Mouse (Mus musculus) frontal cortex, postnatal 14 days (tissue): Measurements from ENCODE around the gene Mia3.
"Not testable (repeated sequence)": the region's sequence is repeated elsewhere in the genome, so short reads cannot be mapped to it uniquely, and the experiment has no call there.

Experiments used
- DNase-seq, 2 experiments: peaks; one replicate each; pipeline ENCODE4 v3.0.0; 2022; ENCODE audit warnings: low spot score in 2 of 2

Mia3 gene

DNA sequence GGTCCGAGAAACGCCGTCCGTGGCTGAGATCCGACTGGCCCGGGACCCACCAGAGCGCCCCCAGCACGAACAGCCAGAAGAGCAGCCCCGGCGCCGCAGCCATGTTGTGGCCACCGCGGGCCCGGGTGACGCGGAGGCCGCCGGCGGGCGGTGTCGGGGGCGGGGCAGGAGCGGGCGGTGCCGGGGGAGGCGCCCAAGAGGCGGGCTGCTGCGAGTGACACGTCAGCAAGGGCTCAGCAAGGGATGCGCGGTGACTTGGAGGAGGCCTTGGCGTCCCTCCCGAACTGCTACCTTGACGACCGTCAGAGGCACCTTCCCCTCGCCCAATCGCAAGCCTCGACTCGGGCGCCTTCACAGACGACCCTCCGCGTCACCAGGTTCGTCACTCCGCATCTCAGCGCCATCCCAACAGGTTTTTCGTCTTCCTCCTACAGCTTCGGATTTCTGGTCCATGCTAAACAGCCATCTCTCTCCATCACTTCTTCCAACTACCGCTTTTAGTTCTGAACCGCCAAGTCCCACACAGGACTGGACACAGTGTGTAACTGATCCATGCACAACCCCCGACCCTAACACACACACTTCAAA lies at the start of gene Mia3:
Gene Mia3 (minus strand): TSS at position 127 of the 588 bp plus-strand sequence.
- peak; percentile 93 to 96 for DNase-seq

DNA sequence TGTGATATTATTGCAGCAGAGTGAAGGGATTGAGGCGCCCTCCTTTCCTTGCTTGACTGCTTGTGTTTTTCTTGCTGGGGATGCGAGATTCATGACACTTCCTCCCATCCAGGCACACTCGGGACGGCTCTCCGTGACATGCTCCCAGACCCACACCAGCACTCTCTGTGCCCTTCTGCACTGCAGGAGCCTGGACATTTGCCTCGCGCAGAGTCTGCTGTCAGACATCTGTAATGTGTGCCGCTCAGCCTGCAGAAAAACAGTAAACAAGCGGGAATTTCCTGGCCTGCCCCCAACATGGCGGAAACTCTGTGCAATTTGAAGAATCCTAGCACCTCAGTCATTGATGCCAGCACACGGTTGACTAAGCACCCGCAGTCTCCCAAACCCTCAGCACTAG lies 48.5 kb upstream of the Mia3 start, which contains the start of gene Hhipl2:
Gene Hhipl2 (plus strand): TSS at position 343 of the 400 bp plus-strand sequence.
- DNase-seq: no peak

DNA sequence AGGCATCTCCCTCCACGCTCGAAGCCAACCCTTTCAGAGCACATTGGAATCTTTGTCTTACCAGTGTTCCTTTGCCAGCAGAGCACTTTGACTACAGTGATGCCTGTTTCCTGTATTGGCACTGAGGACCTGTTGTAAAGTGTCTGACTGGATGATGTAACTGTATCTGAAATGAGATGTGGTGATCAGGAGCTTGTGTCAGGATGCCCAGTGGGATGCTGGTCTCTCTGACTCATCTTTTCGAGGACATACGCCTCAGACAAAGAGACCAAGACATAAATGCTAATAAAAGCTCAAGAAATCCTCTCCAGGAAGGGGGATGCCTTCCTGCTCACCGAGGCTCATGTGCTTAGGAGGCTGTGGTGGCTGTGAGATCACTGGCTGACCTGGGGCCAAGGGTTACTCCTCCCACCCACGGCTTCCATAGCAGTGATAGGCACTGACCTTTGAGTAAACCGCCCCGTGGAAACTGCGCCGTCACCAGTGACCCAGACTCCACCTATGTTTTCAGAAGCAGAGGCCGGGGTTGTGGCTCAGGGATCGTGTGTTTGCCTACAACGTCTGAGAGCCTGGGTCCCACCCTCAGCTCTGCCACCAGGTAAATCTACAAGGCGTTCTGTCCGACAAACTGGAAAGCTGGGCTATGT lies 44.9 kb upstream of the Mia3 start:
- DNase-seq: no peak

DNA sequence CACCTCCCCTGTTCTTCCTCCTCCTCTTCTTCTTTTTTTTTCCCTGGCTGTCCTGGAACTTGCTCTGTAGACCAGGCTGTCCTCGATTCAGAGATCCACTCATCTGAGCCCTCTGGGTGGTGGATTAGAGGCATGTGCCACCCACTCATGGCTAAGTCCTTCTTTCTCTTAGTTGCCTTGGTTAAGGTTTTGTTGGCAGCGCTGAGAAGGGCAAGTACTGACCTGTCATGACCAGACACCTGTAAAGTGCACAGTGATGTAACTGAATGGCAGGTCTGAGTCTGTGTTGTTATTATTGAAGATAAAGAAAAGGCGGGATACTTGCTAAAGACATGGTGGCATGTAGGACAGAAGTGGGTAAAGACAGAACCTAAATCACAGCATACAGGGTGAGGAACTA lies 34.0 kb upstream of the Mia3 start:
- no peak for DNase-seq

DNA sequence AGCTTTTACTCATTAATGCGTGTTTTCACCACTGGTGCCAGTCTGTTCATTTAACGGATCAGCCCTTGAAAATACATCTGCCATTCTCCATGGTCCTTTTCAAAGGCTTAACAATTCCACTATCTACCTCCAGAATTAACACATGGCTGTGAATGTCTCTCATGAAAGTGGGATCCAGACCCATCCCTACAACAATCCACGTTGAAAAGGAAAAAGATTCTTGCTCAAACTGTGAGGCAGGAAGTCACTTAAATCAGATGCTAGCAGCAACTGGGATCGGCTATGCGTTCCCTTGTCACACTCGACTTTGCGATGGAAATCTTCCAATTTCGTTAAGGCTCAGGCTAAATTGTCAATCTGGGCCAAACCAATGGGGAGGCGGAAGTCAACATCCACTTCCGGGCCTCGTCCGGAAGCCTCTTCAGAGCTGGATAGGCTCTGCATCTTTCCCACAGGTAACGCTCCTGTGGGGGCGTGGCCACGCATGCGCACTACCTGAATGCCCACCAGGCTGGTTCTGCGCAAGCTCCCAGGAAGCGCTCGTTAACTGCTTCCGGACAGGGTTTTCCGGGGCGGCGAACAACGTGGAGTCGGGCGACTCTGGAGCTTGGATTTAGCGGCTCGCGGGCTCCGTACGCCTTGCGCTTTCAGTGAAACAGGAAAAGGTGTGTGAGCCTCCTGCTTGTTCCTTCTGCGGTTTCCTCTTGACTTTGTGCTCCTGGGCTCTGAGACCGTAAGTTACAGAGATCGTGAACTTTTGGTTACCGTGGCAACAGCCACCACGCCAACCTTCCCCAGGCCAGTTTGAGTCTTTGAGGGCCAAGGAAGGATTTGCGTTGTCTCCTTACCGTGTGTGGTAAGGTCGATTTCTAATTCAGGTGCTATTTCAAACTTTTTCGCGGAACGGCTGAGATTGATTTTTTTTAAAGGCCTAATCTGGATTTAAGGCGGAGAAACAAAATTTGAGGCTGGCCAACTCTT lies 19.4 kb upstream of the Mia3 start, which contains the start of gene Taf1a:
Gene Taf1a (plus strand): TSS at position 556 of the 981 bp plus-strand sequence.
- peak; percentile 85 to 88 for DNase-seq

DNA sequence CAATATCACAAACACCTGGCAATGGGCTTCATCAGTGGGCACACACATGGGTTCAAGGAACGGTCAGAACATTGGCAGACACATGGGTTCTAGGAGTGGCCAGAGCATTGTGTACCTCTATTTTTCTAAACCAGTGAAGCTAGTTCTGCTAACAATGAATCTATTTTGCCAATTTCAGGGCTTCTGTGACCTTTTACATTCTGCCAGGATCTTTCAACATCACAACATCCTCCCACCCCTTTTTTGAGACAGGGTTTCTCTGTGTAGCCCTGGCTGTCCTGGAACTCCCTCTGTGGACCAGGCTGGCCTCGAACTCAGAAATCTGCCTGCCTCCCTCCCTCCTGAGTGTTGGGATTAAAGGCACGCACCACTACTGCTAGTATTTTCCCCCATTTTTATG lies 18.1 kb upstream of the Mia3 start:
- not testable (repeated sequence) for DNase-seq

DNA sequence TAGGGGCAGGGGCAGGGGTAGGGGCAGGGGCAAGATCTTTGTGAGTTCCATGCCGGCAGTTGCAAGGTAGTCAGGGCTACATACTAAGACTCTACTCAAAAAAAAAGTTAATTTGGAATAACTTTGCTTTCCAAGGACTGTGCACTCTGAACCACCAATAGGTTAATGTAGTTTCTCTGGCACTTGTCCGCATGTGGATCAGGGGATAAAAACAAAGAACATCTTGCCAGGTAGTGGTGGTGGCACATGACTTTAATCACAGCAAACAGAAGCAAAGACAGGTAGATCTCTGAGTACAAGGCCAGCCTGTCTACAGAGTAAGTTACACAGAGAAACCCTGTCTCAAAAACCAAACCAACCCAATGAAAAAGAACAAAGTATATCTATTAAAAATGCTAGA lies 13.3 kb upstream of the Mia3 start:
- no peak for DNase-seq

DNA sequence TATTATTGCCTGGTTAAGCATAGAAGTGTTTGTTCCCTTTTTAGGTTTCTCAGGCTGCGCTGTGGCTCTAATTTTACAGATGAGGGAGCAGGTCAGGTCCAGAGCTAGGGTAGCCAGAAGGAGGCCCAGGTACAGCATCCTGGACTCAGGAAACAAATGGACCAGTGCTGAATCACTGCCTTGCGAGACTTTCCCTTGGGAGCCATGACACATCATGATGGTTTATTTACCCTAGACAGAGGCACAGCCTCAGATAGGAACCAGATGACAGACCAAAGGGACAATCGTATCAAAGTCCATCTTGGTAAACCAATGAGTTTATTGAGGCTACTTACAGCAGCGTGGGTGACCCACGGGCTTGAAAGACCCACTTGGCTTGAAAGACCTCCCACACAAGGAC lies 12.5 kb upstream of the Mia3 start:
- no peak for DNase-seq

DNA sequence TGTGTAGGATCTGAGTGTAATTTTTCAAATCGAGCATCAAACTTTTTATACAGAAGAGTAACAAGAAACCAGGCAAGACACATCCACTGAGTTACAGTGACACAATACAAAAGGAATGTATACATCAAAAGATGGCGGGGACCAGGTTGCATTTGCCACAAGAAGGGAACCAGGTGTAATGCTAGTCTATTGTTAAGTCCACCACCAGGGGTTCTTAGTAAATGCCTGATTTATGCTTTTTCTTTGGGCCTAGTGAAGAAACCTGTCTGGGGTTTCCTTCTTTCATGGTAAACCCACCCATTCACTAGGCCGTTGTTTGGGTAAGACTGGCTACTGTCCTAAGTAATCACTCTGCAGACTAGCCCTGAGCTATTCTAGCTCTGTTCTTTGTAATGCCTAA lies 10.0 kb upstream of the Mia3 start:
- not testable (repeated sequence) for DNase-seq

DNA sequence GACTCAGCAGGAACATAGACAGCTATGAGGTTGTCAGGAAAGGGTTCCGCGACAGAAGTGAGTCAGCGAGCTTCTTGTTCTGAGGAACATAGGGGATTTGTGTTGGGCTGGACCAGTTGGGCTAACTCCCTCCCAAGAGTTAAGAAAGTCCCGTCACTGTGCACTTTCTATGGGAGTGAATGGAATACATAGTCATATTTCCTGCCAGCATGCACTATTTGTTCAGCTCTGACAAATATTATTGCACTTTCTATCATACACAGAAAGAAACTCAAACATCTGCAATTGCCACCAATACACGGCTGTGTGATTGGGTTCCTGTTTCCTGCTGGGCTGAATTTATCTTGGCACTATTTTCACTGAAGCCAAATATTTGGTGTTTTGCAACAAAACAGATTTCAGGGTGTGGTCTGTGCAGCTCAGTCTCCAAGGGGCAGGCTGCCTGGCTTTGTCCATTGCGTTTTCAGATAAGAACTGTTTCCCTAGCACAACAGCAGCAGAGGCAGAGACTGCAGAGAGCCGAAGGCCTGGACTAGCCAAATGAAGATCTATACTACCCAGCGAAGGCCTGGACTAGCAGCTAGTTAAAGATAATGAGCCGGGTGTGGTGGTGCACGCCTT lies 9.1 kb upstream of the Mia3 start:
- no peak for DNase-seq

DNA sequence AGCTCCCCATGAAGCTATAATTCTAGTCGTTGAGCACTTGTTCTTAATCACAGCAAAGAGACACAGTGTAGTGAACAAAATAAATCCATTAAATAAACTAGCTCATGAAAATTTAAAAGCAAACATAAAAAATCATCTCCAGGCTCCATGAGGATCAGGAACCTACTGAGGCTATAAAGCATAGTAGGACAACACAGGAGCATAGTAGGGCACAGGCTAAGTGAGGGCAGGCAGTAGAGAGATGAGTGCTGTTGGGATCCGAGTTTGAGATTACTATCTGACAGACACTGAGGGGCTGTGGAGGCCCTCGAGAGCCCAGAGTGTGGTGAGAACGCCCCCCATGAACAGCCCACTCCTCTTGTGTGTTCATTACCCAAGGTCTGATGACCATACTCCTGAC lies 7.7 kb upstream of the Mia3 start:
- DNase-seq: no peak

DNA sequence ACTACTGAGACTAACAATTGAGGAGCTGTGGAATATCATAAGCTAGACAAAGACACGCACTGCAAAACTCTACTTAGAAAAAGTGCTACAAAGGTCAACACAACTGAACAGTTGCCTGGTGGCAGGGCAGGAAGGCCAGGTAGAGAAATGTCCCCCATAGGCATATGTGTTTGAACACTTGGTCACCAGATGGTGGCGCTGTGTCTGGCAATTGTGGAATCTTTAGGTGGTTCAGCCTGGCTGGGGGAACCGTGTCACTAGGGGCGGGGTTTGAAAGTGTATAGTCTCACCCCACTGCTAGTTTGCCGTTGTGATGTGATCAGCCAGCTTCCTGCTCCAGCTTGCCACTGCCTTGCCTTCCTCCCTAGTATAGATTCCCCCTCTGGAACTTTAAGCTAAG lies 5.4 kb upstream of the Mia3 start:
- DNase-seq: no peak

DNA sequence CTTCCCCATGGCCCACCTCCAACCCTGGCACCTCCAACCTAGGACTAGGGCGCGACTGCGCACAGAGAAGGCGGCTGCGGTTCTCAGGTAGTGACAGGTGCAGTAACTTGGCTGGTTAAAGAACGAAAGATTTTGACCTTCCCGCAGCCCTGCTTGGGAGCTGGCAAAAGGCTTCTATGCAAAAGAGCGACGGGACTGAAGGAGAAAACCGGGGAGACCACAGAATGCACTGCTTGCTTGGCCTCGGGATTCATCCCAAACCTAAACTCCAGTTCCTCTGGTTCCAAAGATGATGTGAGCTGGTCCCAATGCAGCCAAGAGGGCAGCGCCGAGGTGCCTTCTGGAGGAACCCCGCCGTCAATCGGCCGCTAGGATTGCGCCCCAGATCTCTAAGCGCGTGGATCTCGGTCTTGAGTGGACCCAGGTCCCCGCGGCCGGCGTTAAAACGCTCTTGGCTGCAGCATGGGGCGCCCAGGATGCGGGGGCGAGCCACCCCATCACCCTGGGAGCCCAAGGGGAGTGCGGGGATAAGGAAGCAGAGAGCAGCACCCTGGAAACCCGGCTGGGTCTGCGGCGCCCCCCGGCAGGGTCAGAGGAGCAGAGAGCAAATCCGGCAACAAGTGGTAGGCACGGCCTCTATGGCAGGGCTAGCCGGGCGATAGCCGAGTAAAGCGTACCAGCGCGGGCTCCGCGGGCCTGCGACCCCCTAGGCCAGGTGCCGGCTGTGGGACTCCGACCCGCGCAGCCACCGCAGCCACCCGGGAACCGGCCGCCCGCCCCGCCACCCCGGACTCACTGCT lies 552 bp downstream of the Mia3 start:
- peak in 1 of 2 experiments; percentile 22 for DNase-seq

DNA sequence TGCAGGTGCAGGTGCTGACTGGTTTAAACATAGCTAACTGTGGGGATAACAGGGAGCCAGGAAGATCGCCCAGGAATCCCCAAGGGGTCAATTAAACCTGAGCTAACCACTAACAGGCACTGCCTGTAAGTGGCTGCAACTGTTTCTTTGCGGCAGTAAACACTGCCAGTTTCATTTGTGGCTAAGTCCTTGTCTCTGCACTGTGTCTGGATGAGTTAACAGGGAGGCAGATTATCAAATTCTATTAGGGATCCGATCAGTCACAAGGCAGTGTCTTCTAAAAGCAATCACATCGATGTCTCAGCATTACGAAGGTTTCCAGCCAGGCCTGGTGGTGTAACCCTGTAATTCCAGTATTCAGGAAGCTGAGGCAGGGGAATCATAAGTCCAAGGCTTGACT lies 3.0 kb downstream of the Mia3 start:
- DNase-seq: no peak

DNA sequence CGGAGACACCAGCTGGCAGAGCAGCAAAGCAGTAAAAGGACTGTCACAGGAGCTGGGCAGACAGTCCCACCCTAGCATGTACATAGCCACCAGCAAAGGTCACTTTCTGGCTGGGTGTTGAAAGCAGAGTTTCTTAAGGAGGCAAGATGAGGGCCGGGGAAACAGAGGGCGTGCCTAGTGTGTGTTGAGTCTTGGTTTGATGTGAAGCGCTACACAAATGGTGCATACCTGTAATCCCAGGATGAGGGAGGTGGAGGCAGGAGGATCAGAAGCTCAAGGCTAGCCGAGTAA lies 5.8 kb downstream of the Mia3 start:
- DNase-seq: no peak

DNA sequence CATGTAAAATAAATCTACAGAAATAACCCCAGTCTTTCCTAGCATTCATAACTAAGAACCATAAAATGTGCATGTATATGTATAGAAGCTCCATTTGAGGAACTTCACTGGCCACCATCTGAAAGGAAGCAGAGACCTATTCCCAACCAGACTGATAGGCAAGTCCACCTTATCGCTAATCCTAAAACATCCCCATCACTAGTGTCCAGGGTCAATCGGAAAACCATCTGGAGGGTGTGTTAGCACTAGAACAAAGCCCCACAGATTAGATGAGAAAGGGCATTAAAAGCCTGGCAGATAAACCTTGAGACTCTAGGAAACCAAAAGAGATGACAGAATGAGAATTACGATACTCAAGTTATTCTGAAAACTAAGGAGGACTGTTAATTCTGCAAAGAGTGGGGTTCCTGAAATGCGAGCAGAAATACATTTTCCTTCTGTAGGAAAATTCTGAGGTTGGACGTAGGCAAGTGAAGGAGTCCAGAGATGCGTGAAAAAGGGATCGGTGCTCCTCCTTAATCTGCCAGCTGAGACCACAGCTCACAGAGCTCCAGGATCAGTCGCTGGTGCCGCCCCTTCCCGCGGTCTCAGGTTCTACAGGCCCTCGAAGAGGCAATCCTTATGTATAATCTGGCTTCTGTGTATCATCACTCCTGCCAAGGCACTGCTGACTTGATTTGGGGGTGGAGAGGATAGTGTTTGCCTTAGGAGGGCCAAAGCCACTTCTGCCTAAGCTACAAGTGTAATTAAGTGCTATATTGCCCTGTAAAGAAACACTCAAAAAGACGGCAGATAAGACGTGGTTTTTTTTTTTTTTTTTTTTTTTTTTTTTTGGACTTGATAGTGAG lies 6.4 kb downstream of the Mia3 start:
- no peak for DNase-seq

DNA sequence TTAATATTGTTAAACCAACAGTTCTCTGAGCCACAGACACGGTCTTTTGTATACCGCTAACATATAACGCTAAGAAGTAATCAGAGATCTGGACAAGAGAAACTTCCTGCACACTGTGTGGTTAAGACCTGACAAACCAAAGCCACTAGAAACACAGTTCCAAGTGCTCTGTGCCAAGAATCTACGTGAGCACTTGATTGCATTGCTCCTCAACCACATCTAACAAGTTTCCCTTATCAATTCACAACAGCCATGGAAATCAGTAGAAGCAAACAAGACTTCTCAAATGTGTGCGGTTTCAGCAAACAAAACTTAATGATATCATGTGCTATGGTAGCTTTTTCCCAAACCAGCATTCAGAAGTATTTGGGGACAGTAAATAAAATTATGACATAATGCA lies 7.1 kb downstream of the Mia3 start:
- no peak for DNase-seq

DNA sequence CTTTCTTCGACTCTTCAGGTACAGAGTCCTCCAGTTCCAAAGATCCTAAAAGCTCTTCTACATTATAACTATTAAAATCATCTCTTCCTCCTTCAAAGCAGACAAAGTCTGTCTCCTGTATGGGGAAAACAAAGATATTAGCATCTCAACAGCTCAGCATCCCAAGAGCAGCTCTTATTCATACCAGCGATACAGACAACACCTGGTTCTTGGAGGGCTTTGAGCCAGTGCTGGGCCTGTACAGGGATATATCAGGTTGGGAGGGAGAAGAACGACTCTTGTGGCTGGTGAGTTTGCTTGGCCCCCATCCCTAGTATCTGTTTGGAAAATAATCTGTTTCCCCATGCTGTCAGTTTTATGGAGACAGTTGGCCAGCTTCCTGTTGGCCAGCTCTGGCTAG lies 10.5 kb downstream of the Mia3 start:
- no peak for DNase-seq

DNA sequence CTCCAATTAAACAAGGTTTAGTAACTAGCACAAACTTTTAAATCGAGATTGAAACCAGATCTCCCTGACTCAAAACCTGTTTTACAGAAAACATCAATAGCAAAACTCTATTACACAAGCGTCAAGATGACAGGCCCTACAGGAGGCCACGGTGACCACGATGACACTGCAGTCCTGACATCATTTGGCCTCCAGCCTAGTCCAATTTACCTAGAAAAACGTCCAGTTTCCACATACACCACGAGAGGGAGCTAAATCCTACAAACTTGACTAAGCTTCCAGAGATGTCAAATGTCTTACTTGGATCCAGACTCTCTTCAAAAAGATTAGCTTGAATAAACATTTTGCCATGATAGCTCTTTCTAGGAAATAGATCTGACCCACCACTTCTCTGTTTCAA lies 19.5 kb downstream of the Mia3 start:
- DNase-seq: no peak

DNA sequence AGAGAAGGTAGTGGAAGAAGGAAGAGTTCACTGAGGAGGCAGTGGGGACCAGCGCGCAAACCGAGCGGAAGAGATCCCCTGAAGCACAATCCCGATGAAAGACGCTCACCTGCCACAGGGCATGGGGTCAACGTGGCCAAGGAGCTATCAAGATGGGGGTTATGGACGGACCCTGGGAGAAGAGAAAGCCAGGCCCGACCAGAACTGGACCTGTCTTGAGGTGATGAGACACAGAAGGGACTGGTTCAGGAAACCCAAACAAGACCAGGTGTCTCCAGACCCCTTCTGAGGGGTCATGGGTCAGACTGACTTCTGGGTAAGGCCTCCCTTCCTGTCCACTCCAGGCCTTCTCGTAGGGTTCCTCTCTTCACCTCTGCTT lies 23.5 kb downstream of the Mia3 start:
- no peak for DNase-seq
